Mouse (Mus musculus) liver, adult 2 months (tissue): ENCODE results near the gene Gm45337.

Source experiments
- CTCF ChIP-seq: fragments of 200-500 bp; IDR thresholded peaks from 2 replicates; pipeline ENCODE4 v1.5.1; 2011; ENCODE audit warnings: low read depth, low read length, control low read depth
- POLR2A ChIP-seq: fragments of 200-500 bp; IDR thresholded peaks from 2 replicates; pipeline ENCODE4 v1.6.1; 2011; ENCODE audit warnings: low read length, control low read depth; ENCODE audit not compliant: insufficient read depth; ENCODE audit errors: extremely low read depth

DNA sequence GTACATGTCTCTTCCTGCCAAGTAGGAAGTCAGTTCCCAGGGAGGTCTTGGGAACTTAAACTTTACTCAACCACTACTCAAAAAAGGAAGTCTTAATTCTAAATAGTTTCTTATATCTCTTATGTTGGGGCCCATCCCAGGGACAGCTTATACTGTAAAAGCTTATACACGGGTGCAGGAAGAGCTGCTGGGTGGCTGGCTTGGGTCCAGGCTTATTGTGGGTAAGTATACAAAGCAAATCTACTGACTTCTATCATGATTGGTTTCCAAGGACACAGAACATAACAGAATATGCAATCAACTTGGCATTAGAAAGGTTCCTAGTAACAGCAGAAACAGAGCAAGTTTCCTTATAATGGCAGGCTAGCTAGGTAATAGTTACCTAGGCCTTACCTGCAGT, 10.9 kb upstream of the Gm45337 start:
- TF ChIP-seq POLR2A (no peak), CTCF (no peak)
